Mouse (Mus musculus) testis, postnatal 10 days (tissue): Measurements from ENCODE around the gene Btbd19.

Experiments
- DNase-seq: peaks from one replicate; pipeline ENCODE4 v3.0.0; 2021; ENCODE audit warnings: low spot score

Btbd19 gene

GRCm38 (mm10) chr4:117110985-117111384 lies 14.5 kb downstream of the Btbd19 start:
- DNase-seq: no peak

- DNase-seq: no peak
Measured at GRCm38 (mm10) chr4:117110249-117110648, 15.3 kb downstream of the Btbd19 start.

GRCm38 (mm10) chr4:117109330-117109729 lies 16.2 kb downstream of the Btbd19 start:
- no peak for DNase-seq

GRCm38 (mm10) chr4:117108524-117108849 lies 17.0 kb downstream of the Btbd19 start:
- DNase-seq: no peak

- DNase-seq: peak; percentile 44
Measured at GRCm38 (mm10) chr4:117107813-117108523, 17.6 kb downstream of the Btbd19 start.

- DNase-seq: no peak
Measured at GRCm38 (mm10) chr4:117105127-117105526, 20.4 kb downstream of the Btbd19 start.

- no peak for DNase-seq
Measured at GRCm38 (mm10) chr4:117104672-117105071, 20.9 kb downstream of the Btbd19 start.

- peak; percentile 62 for DNase-seq
Measured at GRCm38 (mm10) chr4:117101218-117101617, 24.3 kb downstream of the Btbd19 start.

- no peak for DNase-seq
Measured at GRCm38 (mm10) chr4:117100036-117100435, 25.5 kb downstream of the Btbd19 start.

GRCm38 (mm10) chr4:117098764-117099036 lies 26.8 kb downstream of the Btbd19 start:
- no peak for DNase-seq

- peak; percentile 52 for DNase-seq
Measured at GRCm38 (mm10) chr4:117097969-117098763, 27.4 kb downstream of the Btbd19 start.

- DNase-seq: no peak
Measured at GRCm38 (mm10) chr4:117096666-117097065, 28.9 kb downstream of the Btbd19 start.

- DNase-seq: peak; percentile 96
Measured at GRCm38 (mm10) chr4:117095551-117096452, 29.7 kb downstream of the Btbd19 start, which contains the start of gene Ptch2. TSS of gene Ptch2 (plus strand) at chr4:117096075.

GRCm38 (mm10) chr4:117094626-117095361 lies 30.7 kb downstream of the Btbd19 start:
- DNase-seq: no peak

- DNase-seq: no peak
Measured at GRCm38 (mm10) chr4:117090586-117090985, 34.9 kb downstream of the Btbd19 start.

GRCm38 (mm10) chr4:117087948-117088640 lies 37.4 kb downstream of the Btbd19 start:
- DNase-seq: no peak

GRCm38 (mm10) chr4:117071183-117071582 lies 54.3 kb downstream of the Btbd19 start:
- DNase-seq: no peak

GRCm38 (mm10) chr4:117070624-117071023 lies 54.9 kb downstream of the Btbd19 start:
- no peak for DNase-seq

- no peak for DNase-seq
Measured at GRCm38 (mm10) chr4:117069647-117070046, 55.9 kb downstream of the Btbd19 start.
